8 mouse cellular contexts compared by ENCODE assay signal in the genomic region with DNA sequence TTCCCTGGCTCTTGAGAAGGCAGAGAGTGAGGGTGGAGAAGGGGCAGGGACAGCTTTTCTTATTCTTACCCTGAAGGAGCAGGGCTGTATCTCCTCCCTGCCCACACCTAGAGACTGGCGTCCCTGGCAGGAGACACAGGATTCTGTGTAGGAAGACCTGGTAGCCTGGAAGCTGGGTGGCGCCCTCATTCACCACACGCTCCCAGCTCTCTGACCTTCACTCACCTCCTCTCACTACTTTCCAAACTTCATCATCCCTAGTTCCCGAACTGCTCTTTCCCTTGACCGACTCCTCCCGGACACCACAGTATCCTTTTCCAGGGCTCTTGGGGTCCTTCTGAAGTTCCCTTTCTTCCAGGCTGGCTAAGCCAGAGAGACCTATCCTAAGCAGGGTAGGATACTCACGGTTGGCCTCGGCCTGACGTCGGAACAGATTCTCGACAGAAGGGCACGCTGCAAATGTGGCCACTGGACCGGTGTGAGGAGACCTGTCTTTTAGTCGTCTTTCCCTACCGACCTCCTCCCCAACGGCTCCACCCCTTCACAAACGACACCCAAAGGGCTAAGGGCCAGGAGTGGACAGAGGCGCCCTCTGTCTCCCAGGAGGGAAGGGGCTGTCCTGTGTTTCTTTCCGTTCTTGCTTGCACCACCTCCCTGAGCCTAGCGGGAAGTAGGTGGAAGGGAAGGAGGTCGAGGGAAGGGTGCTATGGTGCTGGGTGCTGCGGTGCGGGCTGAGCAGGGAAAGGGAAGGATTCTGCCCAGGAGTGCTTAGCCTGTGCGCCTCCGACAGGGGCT. TPM values are rescaled to one million over a fixed set of nuclear protein-coding genes. Genes with fewer than 3 reads are reported as not detected.
A peak's percentile ranks its signal among the peaks of the same experiment; 100 is the strongest.
DNase-seq lines count a peak whose midpoint lies in the region; ATAC-seq and TF ChIP-seq lines count a peak whose summit lies in the region.

TSS of gene S100a1 (minus strand) at position 597 of the 795 bp plus-strand sequence.
TSS of gene S100a13 (plus strand) at position 640 of the 795 bp plus-strand sequence.

- ATAC-seq in heart, embryonic 16.5 days (replicated peaks; ENCODE audit: extremely low read depth, insufficient read depth, low FRiP score) = peak; percentile 74
- peak; percentile 38 for ATAC-seq in liver, embryonic 15.5 days (ENCODE audit: insufficient read depth)
- 0 out of 2 replicates have a peak, but pooled peaks have one; percentile 13 for ATAC-seq in neural tube, embryonic 12.5 days (ENCODE audit: low FRiP score, low read depth)

- peaks cover 62% of the 10 kb centered on the region for H3K4me1 ChIP-seq in E14TG2a.4 (replicated peaks; ENCODE audit: low read depth, low read length)
- peaks cover 34% of the 10 kb centered on the region for H3K4me1 ChIP-seq in erythroblast, embryonic 14.5 days (ENCODE audit: control insufficient read depth)
- H3K4me1 ChIP-seq in heart, embryonic 16.5 days (ENCODE audit: control insufficient read depth, insufficient read depth, low read length) = peaks cover 24% of the 10 kb centered on the region
- peaks cover 33% of the 10 kb centered on the region for H3K4me1 ChIP-seq in liver, embryonic 15.5 days (replicated peaks)
- peaks cover 14% of the 10 kb centered on the region for H3K4me1 ChIP-seq in neural tube, embryonic 12.5 days

- no peak for TF ChIP-seq CTCF in E14TG2a.4 (conservative IDR thresholded peaks at IDR 0.05; ENCODE audit: low read length)

- H3K27me3 ChIP-seq in E14TG2a.4 (ENCODE audit: insufficient read depth, low read length) = peaks cover 38% of the 10 kb centered on the region
- peaks cover 12% of the 10 kb centered on the region for H3K27me3 ChIP-seq in erythroblast, embryonic 14.5 days (ENCODE audit: control insufficient read depth)
- no peaks in the 10 kb centered on the region for H3K27me3 ChIP-seq in heart, embryonic 16.5 days (ENCODE audit: control insufficient read depth, insufficient read depth, low read length)
- peaks cover 15% of the 10 kb centered on the region for H3K27me3 ChIP-seq in liver, embryonic 15.5 days
- peaks cover 22% of the 10 kb centered on the region for H3K27me3 ChIP-seq in neural tube, embryonic 12.5 days (replicated peaks)

- DNase-seq in adrenal gland, adult 2 months = peak; percentile 90
- peak; percentile 88 for DNase-seq in kidney, postnatal 14 days
- peak; percentile 61 for DNase-seq in urinary bladder, postnatal 25 days (ENCODE audit: low spot score)

- H3K9ac ChIP-seq in heart, embryonic 16.5 days (ENCODE audit: low read length) = peak within 1 kb of the TSS; percentile 73
- peak within 1 kb of the TSS; percentile 62 for H3K9ac ChIP-seq in liver, embryonic 15.5 days
- 0 out of 2 replicates have a peak within 1 kb of the TSS, but pooled peaks have one; percentile 2 for H3K9ac ChIP-seq in neural tube, embryonic 12.5 days

- H3K36me3 ChIP-seq in E14TG2a.4 (ENCODE audit: insufficient read depth, low read length) = peaks cover 8% of the 10 kb centered on the region; the same call in 1 of the 2 replicates
- H3K36me3 ChIP-seq in erythroblast, embryonic 14.5 days (ENCODE audit: control insufficient read depth) = peaks cover 6% of the 10 kb centered on the region
- peaks cover 6% of the 10 kb centered on the region for H3K36me3 ChIP-seq in heart, embryonic 16.5 days (ENCODE audit: control insufficient read depth, insufficient read depth)
- 0 out of 2 replicates have a peak, but pooled peaks cover 4% of the 10 kb centered on the region for H3K36me3 ChIP-seq in liver, embryonic 15.5 days (replicated peaks)
- no peaks in the 10 kb centered on the region for H3K36me3 ChIP-seq in neural tube, embryonic 12.5 days

- H3K27ac ChIP-seq in heart, embryonic 16.5 days (ENCODE audit: low read length) = peak within 1 kb of the TSS; percentile 87
- H3K27ac ChIP-seq in liver, embryonic 15.5 days (replicated peaks) = peak within 1 kb of the TSS; percentile 53; the same call in 1 of the 2 replicates
- H3K27ac ChIP-seq in neural tube, embryonic 12.5 days = no peak within 1 kb of the TSS

- H3K9me3 ChIP-seq in E14TG2a.4 (ENCODE audit: low read length) = no peaks in the 10 kb centered on the region
- no peaks in the 10 kb centered on the region for H3K9me3 ChIP-seq in erythroblast, embryonic 14.5 days (ENCODE audit: control insufficient read depth, low read length)
- H3K9me3 ChIP-seq in heart, embryonic 16.5 days (replicated peaks; ENCODE audit: control insufficient read depth, low read length) = no peaks in the 10 kb centered on the region
- no peaks in the 10 kb centered on the region for H3K9me3 ChIP-seq in liver, embryonic 15.5 days (replicated peaks)
- no peaks in the 10 kb centered on the region for H3K9me3 ChIP-seq in neural tube, embryonic 12.5 days

- WGBS in heart, embryonic 16.5 days = 3% methylated on average over 25 of the region's 25 CpGs
- 4% methylated on average over 25 of the region's 25 CpGs for WGBS in liver, embryonic 15.5 days (ENCODE audit: insufficient replicate concordance)
- 3% methylated on average over 25 of the region's 25 CpGs for WGBS in neural tube, embryonic 12.5 days

- H3K4me2 ChIP-seq in heart, embryonic 16.5 days (ENCODE audit: low read depth, low read length) = peak within 1 kb of the TSS; percentile 89
- H3K4me2 ChIP-seq in liver, embryonic 15.5 days = peak within 1 kb of the TSS; percentile 98
- peak within 1 kb of the TSS; percentile 66 for H3K4me2 ChIP-seq in neural tube, embryonic 12.5 days (replicated peaks)

- H3K4me3 ChIP-seq in E14TG2a.4 (replicated peaks; ENCODE audit: low read length) = peak within 1 kb of the TSS; percentile 73
- H3K4me3 ChIP-seq in erythroblast, embryonic 14.5 days (replicated peaks) = peak within 1 kb of the TSS; percentile 63
- peak within 1 kb of the TSS; percentile 64 for H3K4me3 ChIP-seq in heart, embryonic 16.5 days (ENCODE audit: low read length)
- H3K4me3 ChIP-seq in liver, embryonic 15.5 days (replicated peaks) = peak within 1 kb of the TSS; percentile 62
- H3K4me3 ChIP-seq in neural tube, embryonic 12.5 days = peak within 1 kb of the TSS; percentile 26

RNA-seq across cellular contexts. Expression of gene S100a1, which starts in this region (rescaled TPM):
- total RNA-seq in adrenal gland, adult 2 months (2021) = 100 to 1,000 TPM; 199 to 282 TPM
- 81.4 and 98.2 TPM in 2 replicates for polyA plus RNA-seq in adrenal gland, adult 2 months (2012; rRNA removed)
- polyA plus RNA-seq in erythroblast, embryonic 14.5 days (2012) = 0.15 and 0.23 TPM in 2 replicates
- 348 and 352 TPM in 2 replicates for polyA plus RNA-seq in heart, embryonic 16.5 days (2015; fragmentation: Nextera tagmentation; extraction: Ambion mirVana)
- polyA plus RNA-seq in liver, embryonic 15.5 days (2015; fragmentation: Nextera tagmentation; extraction: Ambion mirVana) = 24.3 and 24.4 TPM in 2 replicates
- polyA plus RNA-seq in neural tube, embryonic 12.5 days (2016; fragmentation: Nextera tagmentation; extraction: Ambion mirVana) = 5.0 and 7.2 TPM in 2 replicates

RNA-seq across cellular contexts. Expression of gene S100a13, which starts in this region (rescaled TPM):
- total RNA-seq in adrenal gland, adult 2 months (2021) = 10 to 100 TPM; 28.5 to 51.2 TPM
- 19.7 and 26.7 TPM in 2 replicates for polyA plus RNA-seq in adrenal gland, adult 2 months (2012; rRNA removed)
- polyA plus RNA-seq in erythroblast, embryonic 14.5 days (2012) = 0.67 and 0.76 TPM in 2 replicates
- polyA plus RNA-seq in heart, embryonic 16.5 days (2015; fragmentation: Nextera tagmentation; extraction: Ambion mirVana) = 84.4 and 88.6 TPM in 2 replicates
- 16.1 and 18.9 TPM in 2 replicates for polyA plus RNA-seq in liver, embryonic 15.5 days (2015; fragmentation: Nextera tagmentation; extraction: Ambion mirVana)
- polyA plus RNA-seq in neural tube, embryonic 12.5 days (2016; fragmentation: Nextera tagmentation; extraction: Ambion mirVana) = 10.6 and 12.3 TPM in 2 replicates

Comparison
In these comparisons a context has a peak if more than half of its experiments do, and no peak if none do; other contexts are left out.
1. ATAC-seq: peak in every context shown above with its lines; median percentile 74 in heart, embryonic 16.5 days; 38 in liver, embryonic 15.5 days; 13 in neural tube, embryonic 12.5 days.
2. H3K9ac ChIP-seq: peak in every context shown above with its lines; median percentile 73 in heart, embryonic 16.5 days; 62 in liver, embryonic 15.5 days; 2 in neural tube, embryonic 12.5 days.